Mouse (Mus musculus) hindbrain, embryonic 12.5 days (tissue): ENCODE measurements around the gene Myrf. TPM values are rescaled to one million over a fixed set of nuclear protein-coding genes. Genes with fewer than 3 reads are reported as not detected.

Experiments
- ATAC-seq: fragments of 200-750 bp; cut with Nextera tagmentation; 2 replicates; pipeline ENCODE4 v1.8.0; 2017; ENCODE audit warnings: moderate TSS enrichment; ENCODE audit not compliant: low FRiP score
- H3K27ac ChIP-seq: fragments of 300-500 bp; sonication (generic); 2 replicates; pipeline ENCODE4 v1.5.1; 2016; ENCODE audit warnings: mild to moderate bottlenecking
- H3K27me3 ChIP-seq: fragments of 300-500 bp; sonication (generic); 2 replicates; pipeline ENCODE4 v1.6.1; 2016; ENCODE audit warnings: mild to moderate bottlenecking
- H3K36me3 ChIP-seq: fragments of 300-500 bp; sonication (generic); 2 replicates; pipeline ENCODE4 v1.6.1; 2016; ENCODE audit warnings: mild to moderate bottlenecking
- H3K4me1 ChIP-seq: fragments of 300-500 bp; sonication (generic); 2 replicates; pipeline ENCODE4 v1.6.1; 2016
- H3K4me2 ChIP-seq: fragments of 300-500 bp; sonication (generic); replicated peaks from 2 replicates; pipeline ENCODE4 v1.6.1; 2016; ENCODE audit warnings: mild to moderate bottlenecking
- H3K4me3 ChIP-seq: fragments of 300-500 bp; sonication (generic); 2 replicates; pipeline ENCODE4 v1.5.1; 2016; ENCODE audit warnings: mild to moderate bottlenecking
- H3K9ac ChIP-seq: fragments of 300-500 bp; sonication (generic); 2 replicates; pipeline ENCODE4 v1.6.1; 2016; ENCODE audit warnings: mild to moderate bottlenecking, moderate library complexity
- H3K9me3 ChIP-seq: fragments of 300-500 bp; sonication (generic); replicated peaks from 2 replicates; pipeline ENCODE4 v1.6.1; 2016; ENCODE audit warnings: mild to moderate bottlenecking
- WGBS: fragments of 180-500 bp; shearing (Covaris S2); methylation state at CpG from one replicate; pipeline ENCODE4 v1.1.7; 2016; 5-methylcytosine and 5-hydroxymethylcytosine counted together
- polyA plus RNA-seq: library from polyadenylated mRNA; unstranded; fragments of >200 nt; fragmentation: Nextera tagmentation; extraction: Ambion mirVana; gene quantifications from 2 replicates; pipeline ENCODE4 v1.2.1, GENCODE M21; 2016

Gene Myrf
- polyA plus RNA-seq, 1 experiment from 2014 or later = 1.3 TPM

DNA sequence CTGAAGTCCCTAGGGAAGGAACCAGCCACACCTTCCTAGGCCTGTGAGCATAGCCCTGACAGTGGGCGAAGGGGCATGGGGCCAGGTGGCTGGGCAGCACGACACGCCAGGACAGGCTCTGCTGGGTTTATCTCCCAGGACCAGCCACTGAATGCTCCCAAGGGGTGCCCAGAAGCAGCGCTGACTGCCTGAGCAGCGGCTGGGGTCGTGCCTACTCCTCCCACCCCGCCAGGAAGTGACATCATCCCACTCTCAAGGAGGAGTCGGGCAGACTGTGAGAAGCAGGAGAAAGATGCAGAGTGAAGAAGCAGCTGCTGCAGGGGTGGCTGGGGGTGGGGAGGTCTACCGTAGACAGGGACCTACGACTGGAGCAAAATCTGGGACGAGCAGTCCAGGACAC is 32.2 kb upstream of the Myrf start:
- Histone ChIP-seq H3K4me1 (peaks cover 31% of the 10 kb centered on the region), H3K36me3 (no peaks in the 10 kb centered on the region), H3K9ac (no peak overlapping the region), H3K27me3 (peaks cover 82% of the 10 kb centered on the region), H3K27ac (0 out of 2 replicates have a peak overlapping the region, but pooled peaks have one; percentile 0), H3K9me3 (no peaks in the 10 kb centered on the region), H3K4me2 (peak overlapping the region; percentile 40), H3K4me3 (no peak overlapping the region)
- 28% methylated on average over 11 of the region's 11 CpGs for WGBS
- peak; percentile 57 for ATAC-seq

DNA sequence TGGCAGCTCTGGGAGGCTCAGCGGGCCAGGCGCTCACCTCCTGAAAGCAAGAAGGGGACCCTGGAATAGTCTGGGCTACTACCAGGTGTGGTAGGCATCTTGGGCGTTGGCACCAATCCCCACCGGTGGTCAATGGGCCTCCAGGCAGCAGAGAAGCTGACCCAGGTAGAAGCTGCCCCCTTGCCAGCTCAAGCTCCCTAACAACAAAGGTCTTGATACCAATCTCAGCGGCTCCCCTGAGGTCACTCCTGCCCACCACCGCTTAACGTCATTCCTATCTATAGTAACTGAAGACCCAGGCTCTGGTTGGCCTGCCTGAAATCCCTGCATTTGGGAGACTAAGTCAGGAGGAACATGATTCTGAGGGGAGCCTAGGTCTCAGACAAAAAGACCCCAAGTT is 31.0 kb upstream of the Myrf start:
- Histone ChIP-seq H3K9ac (no peak overlapping the region), H3K4me2 (no peak overlapping the region), H3K4me3 (no peak overlapping the region), H3K9me3 (no peaks in the 10 kb centered on the region), H3K4me1 (peaks cover 28% of the 10 kb centered on the region), H3K36me3 (no peaks in the 10 kb centered on the region), H3K27me3 (peaks cover 86% of the 10 kb centered on the region), H3K27ac (no peak overlapping the region)
- ATAC-seq = no peak
- 93% methylated on average over 6 of the region's 7 CpGs for WGBS

DNA sequence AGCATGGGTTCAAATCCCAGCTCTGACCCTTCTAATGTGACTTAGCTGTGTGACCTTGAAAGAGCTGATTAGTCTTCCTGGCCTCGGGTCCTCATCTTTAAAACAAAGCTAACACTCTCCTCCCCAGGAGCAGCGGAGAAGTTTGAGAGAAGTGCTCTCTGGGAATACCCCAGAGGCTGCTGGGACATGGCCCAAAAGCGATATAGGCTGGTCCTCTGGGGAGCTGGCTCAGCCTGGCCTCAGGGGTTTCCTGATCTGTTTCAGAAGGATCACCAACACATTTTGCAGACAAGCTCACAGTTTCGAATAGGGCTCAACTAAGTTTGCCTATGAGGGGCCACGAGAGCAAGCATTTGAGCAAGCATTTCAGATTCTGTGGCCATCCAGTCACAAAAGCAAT is 29.8 kb upstream of the Myrf start:
- Histone ChIP-seq H3K4me2 (no peak overlapping the region), H3K4me1 (peaks cover 27% of the 10 kb centered on the region), H3K27me3 (peaks cover 78% of the 10 kb centered on the region), H3K9ac (no peak overlapping the region), H3K4me3 (no peak overlapping the region), H3K9me3 (no peaks in the 10 kb centered on the region), H3K27ac (no peak overlapping the region), H3K36me3 (no peaks in the 10 kb centered on the region)
- 80% methylated on average over 5 of the region's 5 CpGs for WGBS
- no peak for ATAC-seq

DNA sequence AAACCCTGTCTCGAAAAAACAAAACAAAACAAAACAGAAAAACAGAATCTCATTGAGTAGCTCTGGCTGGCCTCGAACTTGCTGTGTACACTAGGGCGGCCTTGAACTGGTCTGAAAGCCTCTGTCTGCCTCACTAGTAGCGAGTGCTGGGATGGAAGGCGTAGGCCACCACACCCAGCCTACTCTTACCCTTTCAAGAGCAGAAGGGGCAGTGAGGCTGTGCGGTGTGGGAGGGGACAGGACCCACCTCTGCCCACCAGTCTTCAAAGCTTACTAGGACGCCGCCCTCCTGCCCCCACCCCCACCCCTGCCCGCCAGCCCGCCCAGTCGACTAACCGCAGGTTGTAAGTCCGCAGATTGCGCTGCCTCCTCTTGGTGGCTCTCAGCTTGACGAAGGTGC is 28.3 kb upstream of the Myrf start:
- no peak for ATAC-seq
- Histone ChIP-seq H3K9ac (no peak overlapping the region), H3K4me3 (no peak overlapping the region), H3K27ac (no peak overlapping the region), H3K4me1 (peaks cover 22% of the 10 kb centered on the region), H3K27me3 (peaks cover 85% of the 10 kb centered on the region), H3K36me3 (no peaks in the 10 kb centered on the region), H3K4me2 (no peak overlapping the region), H3K9me3 (no peaks in the 10 kb centered on the region)
- WGBS = 85% methylated on average over 15 of the region's 15 CpGs

DNA sequence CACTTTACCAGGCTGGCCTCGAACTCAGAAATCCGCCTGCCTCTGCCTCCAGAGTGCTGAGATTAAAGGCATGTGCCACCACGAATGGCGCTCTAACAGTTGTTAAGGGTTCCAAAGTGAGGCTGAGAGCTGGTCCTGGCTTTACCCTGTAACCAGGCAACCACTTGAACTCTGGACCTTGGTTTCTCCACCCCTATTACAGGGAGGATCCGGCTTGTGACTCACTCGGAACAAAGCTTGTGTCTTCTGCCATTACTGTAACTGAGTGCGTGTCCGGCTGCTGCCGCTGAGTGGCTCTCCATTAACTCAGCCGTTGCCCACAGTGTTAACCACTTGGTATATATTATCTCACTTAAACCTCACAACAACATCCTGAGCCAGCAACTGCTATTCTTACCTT is 27.4 kb upstream of the Myrf start:
- H3K9me3 ChIP-seq = no peaks in the 10 kb centered on the region
- H3K27ac ChIP-seq = no peak overlapping the region
- no peaks in the 10 kb centered on the region for H3K36me3 ChIP-seq
- no peak overlapping the region for H3K9ac ChIP-seq
- H3K4me2 ChIP-seq = no peak overlapping the region
- no peak overlapping the region for H3K4me3 ChIP-seq
- peaks cover 84% of the 10 kb centered on the region for H3K27me3 ChIP-seq
- peaks cover 18% of the 10 kb centered on the region for H3K4me1 ChIP-seq
- 82% methylated on average over 10 of the region's 10 CpGs for WGBS
- ATAC-seq = no peak

DNA sequence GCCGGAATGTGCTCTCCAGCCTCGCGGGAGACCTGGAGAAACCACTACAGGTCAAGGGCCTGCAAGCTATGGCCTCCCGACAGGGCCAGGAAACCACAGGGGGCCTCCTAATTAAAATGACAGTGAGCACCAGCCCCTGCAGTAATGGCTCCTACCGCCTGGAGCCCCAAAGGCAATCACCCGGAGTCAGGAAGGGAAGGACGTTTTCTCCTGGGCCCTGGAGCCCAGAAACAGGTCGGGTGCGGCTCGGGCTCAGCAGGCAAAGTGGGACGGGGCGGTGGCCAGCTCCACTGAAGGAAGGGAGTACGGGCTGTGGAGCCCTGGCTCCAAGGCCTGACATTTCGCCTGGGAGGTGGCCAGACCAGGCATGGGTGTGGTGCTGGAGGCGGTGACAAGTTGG is 26.5 kb upstream of the Myrf start:
- Histone ChIP-seq H3K4me3 (no peak overlapping the region), H3K9ac (0 out of 2 replicates have a peak overlapping the region, but pooled peaks have one; percentile 8), H3K4me2 (no peak overlapping the region), H3K27me3 (peaks cover 78% of the 10 kb centered on the region), H3K4me1 (peaks cover 11% of the 10 kb centered on the region), H3K9me3 (no peaks in the 10 kb centered on the region), H3K27ac (no peak overlapping the region), H3K36me3 (0 out of 2 replicates have a peak, but pooled peaks cover 3% of the 10 kb centered on the region)
- ATAC-seq = no peak
- WGBS = 15% methylated on average over 15 of the region's 15 CpGs

DNA sequence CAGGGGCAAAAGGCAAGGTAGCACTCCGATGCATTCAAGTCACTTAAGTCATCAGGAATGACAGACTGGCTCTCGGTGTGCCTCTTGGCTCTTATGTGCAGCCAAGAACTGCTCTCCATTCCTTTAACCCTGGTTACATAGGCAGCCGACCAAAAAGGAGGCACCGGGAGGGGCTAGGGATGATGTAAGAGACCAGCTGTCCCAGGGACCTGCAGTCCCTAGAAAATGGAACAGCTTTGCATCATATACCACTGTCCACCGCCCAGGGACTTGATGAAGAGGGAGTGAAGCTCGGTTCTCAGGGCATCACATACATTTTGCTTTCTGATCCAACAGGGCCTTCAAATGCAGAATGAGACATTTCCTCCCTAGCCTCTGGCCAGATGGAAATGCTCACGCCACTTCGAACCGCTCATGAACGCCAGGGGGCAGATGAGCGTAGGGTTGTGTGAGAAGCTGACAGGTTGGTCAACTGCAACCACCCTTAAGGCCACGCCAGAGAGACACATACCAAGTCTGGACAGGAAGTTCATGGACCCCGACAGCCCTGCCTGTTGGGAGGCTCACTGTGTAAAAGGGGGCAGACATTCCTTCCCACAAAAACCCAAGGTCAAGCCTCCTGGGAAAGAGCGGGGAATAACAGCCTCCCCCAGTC is 25.8 kb upstream of the Myrf start:
- peaks cover 11% of the 10 kb centered on the region for H3K4me1 ChIP-seq
- H3K36me3 ChIP-seq = 0 out of 2 replicates have a peak, but pooled peaks cover 3% of the 10 kb centered on the region
- H3K4me3 ChIP-seq = no peak overlapping the region
- peaks cover 70% of the 10 kb centered on the region for H3K27me3 ChIP-seq
- WGBS = 30% methylated on average over 14 of the region's 14 CpGs
- no peaks in the 10 kb centered on the region for H3K9me3 ChIP-seq
- no peak overlapping the region for H3K9ac ChIP-seq
- ATAC-seq = peak; percentile 53; the same call in 1 of the 2 replicates
- H3K4me2 ChIP-seq = no peak overlapping the region
- no peak overlapping the region for H3K27ac ChIP-seq

DNA sequence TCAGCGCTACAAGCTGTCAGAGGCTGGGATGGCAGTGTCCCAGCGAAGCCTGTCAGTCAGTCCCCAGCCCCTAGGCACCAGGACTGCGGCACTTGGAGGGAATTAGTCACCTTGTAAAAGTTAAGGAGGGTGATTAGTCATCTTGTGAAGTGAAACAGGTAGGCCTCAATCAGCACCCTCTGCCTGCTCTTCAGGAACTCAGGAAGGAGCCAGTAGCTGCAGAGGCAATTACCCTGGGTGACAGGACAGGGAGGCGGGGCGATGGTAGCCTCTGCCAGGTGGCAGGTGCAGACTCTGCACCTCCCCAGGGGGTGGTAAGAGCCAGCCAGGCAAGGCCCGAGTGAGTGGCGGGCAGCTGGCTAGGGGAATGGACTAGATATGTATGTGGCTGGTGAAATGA is 20.8 kb upstream of the Myrf start:
- H3K27ac ChIP-seq = no peak overlapping the region
- no peak overlapping the region; the same call in 1 of the 2 replicates for H3K9ac ChIP-seq
- peaks cover 39% of the 10 kb centered on the region for H3K27me3 ChIP-seq
- 74% methylated on average over 7 of the region's 7 CpGs for WGBS
- H3K4me2 ChIP-seq = no peak overlapping the region
- no peak for ATAC-seq
- 0 out of 2 replicates have a peak, but pooled peaks cover 3% of the 10 kb centered on the region for H3K36me3 ChIP-seq
- H3K9me3 ChIP-seq = no peaks in the 10 kb centered on the region
- 0 out of 2 replicates have a peak, but pooled peaks cover 3% of the 10 kb centered on the region for H3K4me1 ChIP-seq
- no peak overlapping the region for H3K4me3 ChIP-seq

DNA sequence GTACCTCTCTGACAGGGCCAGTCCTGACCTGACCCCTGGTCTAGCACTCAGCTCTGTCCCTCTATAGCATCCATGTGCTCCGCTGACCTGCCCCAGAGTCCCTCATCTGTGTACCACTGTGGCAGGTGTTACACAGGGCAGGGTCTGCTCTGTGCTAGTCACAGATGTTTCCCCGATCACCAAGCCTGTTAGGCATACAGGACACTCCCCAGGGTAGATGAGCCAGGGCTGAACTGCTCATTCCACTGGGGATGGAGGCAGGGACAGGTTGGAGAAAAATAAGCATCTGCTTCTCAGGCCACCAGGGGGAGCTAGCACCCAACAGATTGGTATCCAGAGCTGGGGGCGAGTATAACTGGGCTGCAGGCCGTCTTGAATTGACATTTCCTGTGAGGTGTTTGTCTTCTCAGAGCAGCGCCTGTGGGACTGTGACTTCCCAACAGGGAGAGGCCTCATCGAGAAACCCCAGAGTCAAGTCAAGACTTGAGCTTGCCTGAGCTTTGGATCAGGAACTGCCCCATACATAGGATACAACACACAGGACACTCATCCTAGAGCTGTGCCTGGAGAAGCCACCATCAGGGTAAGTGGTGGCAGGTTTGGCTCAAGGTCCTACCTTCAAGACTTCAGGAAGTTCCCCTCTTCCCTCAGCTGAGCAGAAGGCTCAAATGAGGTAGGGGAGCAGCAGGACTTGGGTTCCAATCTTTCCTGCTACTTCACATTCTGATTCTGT is 17.9 kb upstream of the Myrf start:
- H3K27me3 ChIP-seq = 0 out of 2 replicates have a peak, but pooled peaks cover 18% of the 10 kb centered on the region
- H3K4me2 ChIP-seq = no peak overlapping the region
- no peaks in the 10 kb centered on the region for H3K4me1 ChIP-seq
- WGBS = 21% methylated on average over 6 of the region's 6 CpGs
- H3K9ac ChIP-seq = no peak overlapping the region
- ATAC-seq = peak; percentile 71
- no peaks in the 10 kb centered on the region for H3K9me3 ChIP-seq
- no peak overlapping the region for H3K4me3 ChIP-seq
- H3K36me3 ChIP-seq = 0 out of 2 replicates have a peak, but pooled peaks cover 3% of the 10 kb centered on the region
- no peak overlapping the region for H3K27ac ChIP-seq

DNA sequence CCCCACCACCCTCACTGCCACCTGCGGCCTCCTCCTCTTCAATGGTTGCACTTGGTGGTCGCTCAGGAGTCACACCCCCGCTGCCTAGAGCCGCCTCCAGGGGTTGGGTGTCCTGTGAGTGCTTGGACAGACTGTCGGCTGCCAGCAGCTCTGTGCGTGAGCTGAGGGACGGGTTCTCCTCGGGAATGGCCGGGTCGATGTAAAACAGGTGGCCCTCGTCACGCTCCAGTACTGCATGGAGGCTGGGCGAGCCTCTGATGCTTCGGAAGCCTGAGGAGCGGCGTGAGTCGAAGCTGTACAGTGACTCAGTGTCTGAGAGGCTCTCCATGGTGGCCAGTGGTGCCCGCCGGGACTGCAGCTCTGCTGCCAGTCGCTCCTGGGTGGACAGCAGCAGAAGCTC is 7.6 kb upstream of the Myrf start:
- H3K36me3 ChIP-seq = no peaks in the 10 kb centered on the region
- H3K9ac ChIP-seq = no peak overlapping the region
- peaks cover 8% of the 10 kb centered on the region for H3K4me1 ChIP-seq
- WGBS = 55% methylated on average over 20 of the region's 20 CpGs
- H3K4me2 ChIP-seq = no peak overlapping the region
- no peaks in the 10 kb centered on the region for H3K9me3 ChIP-seq
- no peak overlapping the region for H3K4me3 ChIP-seq
- ATAC-seq = no peak
- H3K27me3 ChIP-seq = 0 out of 2 replicates have a peak, but pooled peaks cover 4% of the 10 kb centered on the region
- no peak overlapping the region for H3K27ac ChIP-seq

DNA sequence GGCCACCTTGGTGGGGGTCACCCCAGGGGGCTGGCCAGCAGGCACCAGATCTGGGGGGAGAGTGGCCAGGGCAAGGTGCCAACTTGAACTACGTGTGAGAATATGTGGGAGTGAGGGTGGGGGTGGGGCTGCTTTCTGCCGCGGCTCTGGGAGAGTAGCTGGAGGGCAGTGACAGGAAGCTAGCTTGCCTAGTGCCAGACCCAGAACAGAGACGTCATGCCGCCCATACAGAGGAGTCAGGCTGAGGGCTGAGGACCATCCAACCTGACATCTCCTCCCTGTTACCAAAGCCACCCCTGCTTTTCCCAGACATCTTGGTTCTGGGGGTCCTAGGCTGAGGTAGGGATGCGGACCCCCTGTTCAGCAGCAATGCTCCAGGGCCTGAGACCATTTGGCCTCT is 6.6 kb upstream of the Myrf start:
- H3K27me3 ChIP-seq = 0 out of 2 replicates have a peak, but pooled peaks cover 4% of the 10 kb centered on the region
- ATAC-seq = no peak
- peaks cover 12% of the 10 kb centered on the region for H3K4me1 ChIP-seq
- H3K9me3 ChIP-seq = no peaks in the 10 kb centered on the region
- no peak overlapping the region for H3K9ac ChIP-seq
- no peaks in the 10 kb centered on the region for H3K36me3 ChIP-seq
- no peak overlapping the region for H3K4me2 ChIP-seq
- H3K27ac ChIP-seq = no peak overlapping the region
- H3K4me3 ChIP-seq = no peak overlapping the region
- WGBS = 45% methylated on average over 6 of the region's 6 CpGs

DNA sequence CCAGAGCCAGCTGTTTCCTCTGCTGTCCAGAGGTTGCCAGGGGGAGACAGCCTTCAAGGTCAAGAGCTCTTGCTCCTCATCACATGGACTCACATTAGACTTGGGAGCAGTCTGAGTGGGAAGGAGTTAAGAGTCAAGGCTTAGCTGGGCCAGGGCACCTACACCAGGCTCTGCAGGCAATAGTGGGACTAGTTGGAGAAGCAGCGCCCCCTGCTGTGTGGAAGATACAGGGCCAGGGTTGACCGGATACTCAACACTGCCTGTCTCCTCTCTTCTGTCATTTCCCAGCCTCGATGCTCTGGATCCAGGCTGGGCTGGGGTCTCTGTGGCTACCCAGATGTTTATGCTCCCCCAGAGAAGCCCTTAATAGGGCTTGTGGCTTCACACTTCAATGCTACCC is 3.6 kb upstream of the Myrf start:
- Histone ChIP-seq H3K9me3 (no peaks in the 10 kb centered on the region), H3K27ac (no peak overlapping the region), H3K9ac (no peak overlapping the region), H3K36me3 (no peaks in the 10 kb centered on the region), H3K4me3 (no peak overlapping the region), H3K4me1 (peaks cover 22% of the 10 kb centered on the region), H3K4me2 (no peak overlapping the region), H3K27me3 (peaks cover 14% of the 10 kb centered on the region; the same call in 1 of the 2 replicates)
- 39% methylated on average over 3 of the region's 3 CpGs for WGBS
- ATAC-seq = no peak
